Mouse (Mus musculus): Measurements from ENCODE around the gene Satb2. TPM values are rescaled to one million over a fixed set of nuclear protein-coding genes. Genes with fewer than 3 reads are reported as not detected.

The Satb2 gene
- polyA plus RNA-seq, 1 experiment from 2014 or later: 1.1 TPM

DNA sequence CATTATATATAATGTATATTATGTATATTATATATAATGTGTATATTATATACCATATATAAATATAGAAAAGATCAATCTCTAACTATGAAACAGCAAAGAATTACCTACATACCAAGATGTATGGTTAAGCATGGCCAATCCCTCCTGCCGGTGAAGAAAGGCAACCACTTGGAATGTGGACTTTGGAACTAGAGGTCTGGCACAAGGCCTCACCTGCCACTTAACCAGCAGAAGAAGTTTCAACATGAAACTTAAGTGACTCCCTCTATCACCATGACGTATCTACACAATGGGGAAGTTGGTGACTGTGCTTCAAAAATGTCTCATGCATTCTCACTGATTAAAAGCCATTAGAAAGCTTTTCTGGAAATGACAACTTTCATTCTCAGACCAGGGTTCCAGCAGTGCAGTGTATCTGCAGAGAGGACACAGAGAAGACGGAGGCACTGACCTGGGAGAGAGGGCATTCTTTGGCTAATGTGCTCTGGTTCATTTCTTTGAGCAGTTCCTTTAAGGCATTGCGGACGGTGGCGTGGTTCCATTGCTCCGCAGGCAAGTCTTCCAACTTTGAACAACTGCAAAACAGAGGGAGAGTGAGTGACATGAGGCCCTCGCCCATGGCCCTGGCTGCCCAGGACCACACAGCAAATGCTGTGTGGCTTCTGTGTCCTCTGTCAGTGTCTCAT, 80.8 kb downstream of the Satb2 start:
- Histone ChIP-seq H3K27me3 (ENCODE audit: low read depth, poor library complexity, severe bottlenecking) (no peaks in the 10 kb centered on the region), H3K4me3 (no peak overlapping the region), H3K4me1 (peaks cover 7% of the 10 kb centered on the region), H3K9me3 (replicated peaks) (no peaks in the 10 kb centered on the region), H3K36me3 (peaks cover 3% of the 10 kb centered on the region; the same call in 1 of the 2 replicates), H3K27ac (replicated peaks) (no peak overlapping the region)
- DNase-seq (ENCODE audit: low spot score): no peak
- 94% methylated on average over 8 of the region's 8 CpGs for WGBS

DNA sequence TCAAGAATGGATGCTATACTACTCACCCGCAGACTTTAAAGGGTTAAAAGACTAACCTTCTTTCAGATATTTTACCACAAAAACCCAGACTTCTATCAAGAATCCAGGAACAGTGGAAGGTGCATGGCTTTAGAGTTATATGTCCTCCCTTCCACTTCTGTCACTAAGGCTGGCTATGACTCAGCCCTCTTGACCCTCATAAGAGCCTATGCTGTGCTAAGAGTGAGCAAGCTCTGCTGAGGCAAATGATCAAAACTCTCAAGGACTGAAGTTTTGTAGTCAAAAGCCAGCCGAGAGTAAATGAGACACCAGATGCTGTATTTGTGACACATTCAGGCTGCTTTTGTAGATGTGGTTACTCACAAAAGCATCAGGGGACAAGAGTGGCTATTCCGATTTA, 81.8 kb downstream of the Satb2 start:
- Histone ChIP-seq H3K27me3 (ENCODE audit: low read depth, poor library complexity, severe bottlenecking) (no peaks in the 10 kb centered on the region), H3K4me1 (peaks cover 7% of the 10 kb centered on the region), H3K9me3 (replicated peaks) (no peaks in the 10 kb centered on the region), H3K4me3 (no peak overlapping the region), H3K27ac (replicated peaks) (no peak overlapping the region), H3K36me3 (peaks cover 3% of the 10 kb centered on the region; the same call in 1 of the 2 replicates)
- no peak for DNase-seq (ENCODE audit: low spot score)
- WGBS: 94% methylated on average over 3 of the region's 3 CpGs

DNA sequence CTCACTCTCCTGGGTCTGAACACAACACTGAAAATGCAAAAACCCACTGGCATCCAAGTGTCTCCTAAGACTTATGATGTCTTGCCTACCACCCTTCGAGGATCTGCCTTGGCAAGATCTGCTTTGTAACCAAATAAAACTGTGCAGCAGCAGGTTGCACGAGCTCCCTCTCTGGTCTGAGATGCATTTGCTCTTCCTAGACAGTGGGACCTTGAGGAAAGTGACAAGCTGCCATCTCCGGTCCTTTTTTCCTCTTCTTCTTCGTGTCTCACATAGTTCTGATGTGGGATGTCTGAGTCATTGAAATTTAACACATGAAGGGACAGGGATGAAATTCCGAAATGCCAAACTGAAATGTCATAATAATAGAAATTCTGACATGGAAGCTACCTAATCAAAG, 85.7 kb downstream of the Satb2 start:
- no peaks in the 10 kb centered on the region for H3K9me3 ChIP-seq (replicated peaks)
- no peak overlapping the region for H3K27ac ChIP-seq (replicated peaks)
- 81% methylated on average over 5 of the region's 5 CpGs for whole genome bisulfite sequencing
- H3K27me3 ChIP-seq (ENCODE audit: low read depth, poor library complexity, severe bottlenecking): no peaks in the 10 kb centered on the region
- 0 out of 2 replicates have a peak, but pooled peaks cover 3% of the 10 kb centered on the region for H3K36me3 ChIP-seq
- H3K4me3 ChIP-seq: no peak overlapping the region
- no peak for DNase-seq (ENCODE audit: low spot score)
- no peaks in the 10 kb centered on the region for H3K4me1 ChIP-seq

DNA sequence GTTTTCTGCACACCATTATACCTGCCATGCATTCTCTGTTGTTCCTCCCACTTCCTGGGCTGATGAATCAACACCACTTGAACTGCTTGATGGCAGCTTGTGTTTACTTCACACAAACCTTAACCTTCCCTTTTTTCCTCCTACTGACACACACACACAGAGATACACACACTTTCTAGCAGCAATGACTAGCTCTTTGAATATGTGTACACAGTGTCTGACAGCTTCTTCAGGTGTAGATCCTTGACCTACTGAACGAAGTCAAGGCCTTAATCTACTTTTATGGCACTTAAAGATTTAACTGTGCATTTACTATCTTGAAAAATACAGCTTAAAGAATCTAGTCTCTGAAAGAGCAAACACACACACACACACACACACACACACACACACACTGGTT, 89.5 kb downstream of the Satb2 start:
- no peaks in the 10 kb centered on the region; the same call in 1 of the 2 replicates for H3K4me1 ChIP-seq
- H3K4me3 ChIP-seq: no peak overlapping the region
- H3K27me3 ChIP-seq (ENCODE audit: low read depth, poor library complexity, severe bottlenecking): no peaks in the 10 kb centered on the region
- no peaks in the 10 kb centered on the region for H3K36me3 ChIP-seq
- H3K27ac ChIP-seq (replicated peaks): no peak overlapping the region
- H3K9me3 ChIP-seq (replicated peaks): no peaks in the 10 kb centered on the region
- WGBS: 96% methylated on average over 1 of the region's 1 CpGs
- DNase-seq (ENCODE audit: low spot score): no peak

DNA sequence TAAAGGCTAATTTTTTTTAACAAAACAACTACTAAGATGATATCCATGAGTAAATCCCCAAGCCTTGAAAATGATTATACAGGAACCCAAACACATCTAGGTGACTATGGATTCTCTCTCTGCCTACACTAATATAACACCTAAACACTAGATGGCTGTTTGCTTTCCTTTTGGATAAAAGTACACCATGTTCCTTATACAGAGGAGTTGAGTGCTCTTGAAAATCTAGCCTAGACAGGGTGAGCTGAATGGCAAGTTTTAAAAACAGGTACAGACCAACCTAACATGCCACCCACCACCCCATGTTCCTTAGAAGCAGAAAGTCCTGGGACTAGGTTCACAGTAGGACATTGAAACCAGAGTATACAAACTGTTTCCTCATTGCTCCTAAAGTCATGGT, 90.9 kb downstream of the Satb2 start:
- no peak overlapping the region for H3K4me3 ChIP-seq
- DNase-seq (ENCODE audit: low spot score): no peak
- no peak overlapping the region for H3K27ac ChIP-seq (replicated peaks)
- H3K36me3 ChIP-seq: no peaks in the 10 kb centered on the region
- no peaks in the 10 kb centered on the region for H3K27me3 ChIP-seq (ENCODE audit: low read depth, poor library complexity, severe bottlenecking)
- no peaks in the 10 kb centered on the region; the same call in 1 of the 2 replicates for H3K4me1 ChIP-seq
- H3K9me3 ChIP-seq (replicated peaks): no peaks in the 10 kb centered on the region

DNA sequence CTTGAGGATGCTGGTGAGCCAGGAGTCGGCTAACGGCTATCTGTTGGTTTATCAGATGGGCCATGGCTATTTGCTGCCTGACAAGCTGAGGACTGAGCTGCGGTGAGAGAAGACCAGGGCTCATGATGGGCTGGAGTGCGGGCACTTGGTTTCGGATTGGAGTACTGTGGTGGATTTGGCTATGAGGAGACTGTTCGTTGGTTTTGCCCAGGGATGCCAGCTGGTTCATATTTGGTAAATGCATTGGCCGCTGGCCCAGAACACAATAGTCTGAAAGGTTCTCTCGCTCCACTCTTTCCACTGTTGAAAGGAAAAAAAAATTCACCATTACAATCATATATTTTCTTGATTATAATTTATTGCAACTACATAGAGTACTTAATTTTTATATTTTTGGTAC, 107.0 kb downstream of the Satb2 start:
- Histone ChIP-seq H3K4me3 (no peak overlapping the region), H3K4me1 (0 out of 2 replicates have a peak, but pooled peaks cover 6% of the 10 kb centered on the region), H3K36me3 (peaks cover 12% of the 10 kb centered on the region), H3K9me3 (replicated peaks) (no peaks in the 10 kb centered on the region), H3K27ac (replicated peaks) (no peak overlapping the region), H3K27me3 (ENCODE audit: low read depth, poor library complexity, severe bottlenecking) (no peaks in the 10 kb centered on the region)
- no peak for DNase-seq (ENCODE audit: low spot score)
- WGBS: 95% methylated on average over 8 of the region's 8 CpGs

DNA sequence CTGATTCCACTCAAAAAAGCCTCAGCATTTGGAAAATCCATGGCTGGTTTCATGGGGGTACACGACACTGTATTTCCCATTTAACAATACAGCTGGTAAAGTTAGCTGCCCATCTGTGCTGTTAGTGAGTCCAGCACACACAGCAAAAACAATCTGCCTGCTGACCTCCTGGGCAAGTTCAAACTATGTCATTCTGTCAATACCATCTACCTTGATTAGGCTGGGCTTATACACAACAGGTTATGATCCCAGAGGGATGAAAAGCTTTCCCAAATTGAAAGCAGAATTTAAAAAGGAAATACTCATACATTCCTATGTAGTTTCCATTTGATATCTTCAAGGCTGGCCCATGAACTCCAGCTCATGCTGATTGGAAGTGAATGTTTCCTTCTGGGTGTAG, 113.2 kb downstream of the Satb2 start:
- Histone ChIP-seq H3K27me3 (ENCODE audit: low read depth, poor library complexity, severe bottlenecking) (no peaks in the 10 kb centered on the region), H3K4me1 (peaks cover 11% of the 10 kb centered on the region; the same call in 1 of the 2 replicates), H3K36me3 (peaks cover under 1% of the 10 kb centered on the region; the same call in 1 of the 2 replicates), H3K4me3 (no peak overlapping the region), H3K27ac (replicated peaks) (no peak overlapping the region), H3K9me3 (replicated peaks) (no peaks in the 10 kb centered on the region)
- 81% methylated on average over 1 of the region's 1 CpGs for WGBS
- DNase-seq (ENCODE audit: low spot score): no peak

DNA sequence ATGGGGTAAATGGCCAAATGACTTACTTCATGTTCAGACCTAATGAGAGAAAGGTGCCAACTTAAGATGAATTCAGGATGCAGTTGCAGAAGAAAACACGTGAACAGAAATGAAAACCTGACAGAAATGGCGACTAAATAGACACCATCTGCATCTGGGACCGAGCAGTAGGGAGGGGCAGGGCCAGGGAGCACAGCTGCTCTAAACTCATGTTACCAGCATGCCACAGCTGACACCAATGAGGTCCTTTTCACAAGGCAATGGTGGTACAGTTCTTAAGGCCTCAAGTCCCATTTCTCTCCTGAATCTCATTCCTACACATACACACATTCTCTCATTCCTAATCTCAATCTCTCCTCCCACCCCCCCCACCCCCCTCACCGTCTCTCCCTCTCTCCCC, 115.7 kb downstream of the Satb2 start:
- Histone ChIP-seq H3K36me3 (no peaks in the 10 kb centered on the region), H3K27ac (replicated peaks) (no peak overlapping the region), H3K4me3 (no peak overlapping the region), H3K9me3 (replicated peaks) (no peaks in the 10 kb centered on the region), H3K27me3 (ENCODE audit: low read depth, poor library complexity, severe bottlenecking) (no peaks in the 10 kb centered on the region), H3K4me1 (peaks cover 6% of the 10 kb centered on the region; the same call in 1 of the 2 replicates)
- WGBS: 75% methylated on average over 4 of the region's 4 CpGs
- no peak for DNase-seq (ENCODE audit: low spot score)

DNA sequence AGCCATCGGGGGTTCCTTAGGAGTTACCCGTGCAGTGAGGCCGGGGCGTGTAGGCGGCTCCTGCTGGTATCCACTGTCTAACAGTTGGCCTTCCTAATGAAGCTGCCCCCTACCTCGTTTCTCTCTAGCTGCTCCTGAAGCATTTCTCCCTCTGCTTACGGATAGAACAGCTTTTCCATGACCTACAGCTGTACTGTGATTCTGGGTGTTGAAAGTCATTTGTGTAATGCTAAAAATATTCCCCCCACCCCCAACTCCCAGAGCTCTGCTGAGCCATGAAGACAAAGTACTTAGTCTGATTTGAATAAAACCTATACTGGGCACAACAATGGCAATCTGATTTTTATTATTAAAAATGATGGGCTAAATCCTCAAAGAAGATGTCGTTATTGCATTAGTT, 121.2 kb downstream of the Satb2 start:
- Histone ChIP-seq H3K27me3 (ENCODE audit: low read depth, poor library complexity, severe bottlenecking) (no peaks in the 10 kb centered on the region), H3K27ac (replicated peaks) (no peak overlapping the region), H3K36me3 (no peaks in the 10 kb centered on the region), H3K9me3 (replicated peaks) (no peaks in the 10 kb centered on the region), H3K4me3 (no peak overlapping the region), H3K4me1 (no peaks in the 10 kb centered on the region)
- no peak for DNase-seq (ENCODE audit: low spot score)
- 83% methylated on average over 8 of the region's 8 CpGs for WGBS

DNA sequence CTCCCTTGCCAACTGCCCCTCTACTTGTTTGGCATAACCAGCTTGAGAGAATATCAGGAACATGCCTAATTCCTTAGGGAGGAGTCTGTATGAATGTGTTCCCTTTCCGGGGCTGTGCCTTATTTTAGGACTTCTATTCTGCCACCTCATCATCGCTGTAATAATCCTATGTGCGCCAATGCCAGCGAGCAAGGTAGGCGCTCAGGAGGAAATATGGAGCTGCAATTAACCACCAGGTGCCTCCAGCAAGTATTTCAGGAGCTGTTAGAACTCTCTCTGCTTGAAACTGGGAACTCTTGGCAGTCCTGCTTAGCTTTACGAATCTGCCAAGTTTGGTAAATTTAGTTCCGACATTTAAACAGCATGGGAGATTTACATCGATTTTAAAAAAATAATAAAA, 128.0 kb downstream of the Satb2 start:
- 93% methylated on average over 8 of the region's 8 CpGs for WGBS
- H3K36me3 ChIP-seq: no peaks in the 10 kb centered on the region
- no peaks in the 10 kb centered on the region for H3K27me3 ChIP-seq (ENCODE audit: low read depth, poor library complexity, severe bottlenecking)
- DNase-seq (ENCODE audit: low spot score): no peak
- H3K9me3 ChIP-seq (replicated peaks): no peaks in the 10 kb centered on the region
- H3K4me3 ChIP-seq: no peak overlapping the region
- no peaks in the 10 kb centered on the region for H3K4me1 ChIP-seq
- no peak overlapping the region for H3K27ac ChIP-seq (replicated peaks)

DNA sequence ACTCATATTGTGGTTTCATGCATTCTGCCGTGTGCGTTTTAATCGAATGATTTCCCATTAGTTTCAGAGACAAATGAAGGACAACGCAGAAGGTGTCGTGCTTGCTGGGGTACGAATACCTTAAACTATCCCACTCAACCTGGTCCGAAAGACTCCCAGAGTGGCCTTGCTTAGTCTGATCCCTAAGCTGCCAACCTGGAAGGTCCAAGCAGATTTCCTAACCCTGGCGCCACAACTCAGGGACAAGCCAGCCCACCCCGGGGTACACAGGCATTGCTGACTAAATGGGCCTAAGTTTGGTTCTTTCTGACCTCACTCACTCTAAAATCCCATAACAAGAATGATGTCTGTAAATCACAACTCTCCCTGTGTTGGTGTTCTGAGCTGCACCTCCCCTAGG, 132.1 kb downstream of the Satb2 start:
- Histone ChIP-seq H3K9me3 (replicated peaks) (no peaks in the 10 kb centered on the region), H3K36me3 (no peaks in the 10 kb centered on the region), H3K27ac (replicated peaks) (no peak overlapping the region), H3K4me1 (peaks cover 13% of the 10 kb centered on the region), H3K4me3 (no peak overlapping the region), H3K27me3 (ENCODE audit: low read depth, poor library complexity, severe bottlenecking) (no peaks in the 10 kb centered on the region)
- no peak for DNase-seq (ENCODE audit: low spot score)
- WGBS: 95% methylated on average over 9 of the region's 9 CpGs

DNA sequence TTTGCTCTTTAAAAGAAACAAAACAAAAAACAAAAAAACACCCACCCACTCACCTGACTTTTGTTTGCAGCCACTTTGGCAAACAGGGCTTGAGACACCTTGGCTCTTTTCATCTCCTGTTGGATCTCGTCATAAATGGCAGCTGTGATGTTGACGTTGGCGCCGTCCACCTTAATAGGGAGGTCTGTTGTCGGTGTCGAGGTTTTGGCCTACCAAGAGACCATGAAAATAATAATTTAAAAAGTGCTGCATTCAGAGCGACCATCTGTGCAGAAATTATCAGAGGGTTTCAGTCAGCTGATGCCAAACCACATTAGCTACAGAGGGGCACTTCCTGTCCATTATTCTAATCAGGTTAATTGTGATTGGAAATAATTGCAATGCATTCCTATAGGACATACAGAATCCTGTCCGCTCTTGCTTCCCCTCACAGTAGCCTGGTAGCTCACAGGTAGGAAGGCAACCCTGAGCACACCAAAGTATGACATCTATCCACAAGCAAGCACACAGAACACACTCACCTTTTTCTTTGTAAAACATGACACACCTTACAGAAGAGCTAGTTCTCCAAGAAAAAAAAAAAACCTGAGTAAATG, 132.8 kb downstream of the Satb2 start:
- Histone ChIP-seq H3K27ac (replicated peaks) (no peak overlapping the region), H3K4me1 (peaks cover 13% of the 10 kb centered on the region), H3K36me3 (no peaks in the 10 kb centered on the region), H3K27me3 (ENCODE audit: low read depth, poor library complexity, severe bottlenecking) (no peaks in the 10 kb centered on the region), H3K4me3 (no peak overlapping the region), H3K9me3 (replicated peaks) (no peaks in the 10 kb centered on the region)
- no peak for DNase-seq (ENCODE audit: low spot score)
- 90% methylated on average over 8 of the region's 8 CpGs for WGBS

DNA sequence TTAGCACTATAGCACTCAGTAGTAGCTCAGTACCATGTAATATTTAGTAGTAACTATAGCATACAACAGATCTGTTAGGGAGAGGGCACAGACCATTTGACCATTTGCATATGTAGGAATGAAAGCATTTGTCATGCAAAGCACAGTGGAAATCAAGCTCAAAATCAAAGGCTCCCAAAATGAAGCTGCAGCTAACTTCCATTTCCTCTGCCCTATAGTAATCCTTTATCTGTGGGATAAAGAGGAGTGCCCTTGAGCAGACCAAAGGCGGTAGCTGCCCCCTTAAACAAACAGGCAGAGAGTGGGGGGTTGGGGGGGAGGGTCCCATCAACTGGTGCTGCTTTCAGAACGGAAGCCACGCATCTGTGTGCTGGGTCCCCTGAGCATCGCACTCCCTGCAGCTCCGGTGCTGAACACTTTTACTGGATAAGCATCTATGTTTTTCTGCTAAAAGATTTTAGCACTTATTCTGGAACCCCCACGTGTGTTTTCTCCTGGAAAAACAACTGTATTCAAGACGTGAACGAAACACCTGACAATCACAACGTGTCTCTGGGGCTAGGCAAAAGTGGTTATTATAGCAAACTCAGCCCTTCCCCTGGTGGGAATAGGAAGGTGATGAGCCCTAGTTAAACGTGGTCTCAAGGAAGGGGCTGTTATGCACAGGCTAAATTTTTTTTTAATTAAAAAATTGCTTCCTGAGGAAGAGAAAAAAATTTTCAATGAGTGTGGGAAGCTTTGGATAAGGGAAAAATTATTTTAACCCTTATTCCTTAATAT, 133.7 kb downstream of the Satb2 start:
- H3K27ac ChIP-seq (replicated peaks): no peak overlapping the region
- WGBS: 21% methylated on average over 10 of the region's 10 CpGs
- no peaks in the 10 kb centered on the region for H3K9me3 ChIP-seq (replicated peaks)
- H3K4me1 ChIP-seq: peaks cover 13% of the 10 kb centered on the region
- no peaks in the 10 kb centered on the region for H3K36me3 ChIP-seq
- DNase-seq (ENCODE audit: low spot score): no peak
- no peaks in the 10 kb centered on the region for H3K27me3 ChIP-seq (ENCODE audit: low read depth, poor library complexity, severe bottlenecking)
- no peak overlapping the region for H3K4me3 ChIP-seq

All from midbrain, embryonic 10.5 days (tissue).